ENCODE assay signal across 10 mouse cellular contexts in the genomic region with DNA sequence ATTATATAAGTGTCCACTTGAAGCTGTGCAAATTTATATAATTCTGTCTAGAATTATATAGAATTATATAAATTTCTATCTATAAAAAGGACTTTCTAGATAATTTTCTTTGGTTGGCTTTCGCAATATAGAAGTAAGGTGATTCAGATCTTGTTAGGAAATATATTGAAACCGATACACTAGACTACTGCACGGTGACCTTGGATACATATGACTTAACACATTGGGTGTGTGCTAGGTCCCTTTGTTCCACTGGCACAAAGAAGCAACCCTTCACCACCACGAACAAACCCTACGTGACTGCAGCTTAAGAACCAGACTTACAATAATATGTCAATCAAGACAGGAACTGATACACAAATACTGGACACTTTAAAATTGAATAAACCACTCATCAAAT. TPM values are rescaled to one million over a fixed set of nuclear protein-coding genes. Genes with fewer than 3 reads are reported as not detected.
DNase-seq lines count a peak whose midpoint lies in the region; ATAC-seq lines count a peak whose summit lies in the region.
"Had no signal": no experiment of that assay in that cellular context is flagged by ENCODE, and none has a peak within 500 bp of the region (broad histone marks: within the 10 kb centered on the region; RNA-seq: fewer than 3 reads in every experiment).

No protein-coding gene starts in this region.

- DNase-seq in heart, adult 18-20 months, result no peak
- DNase-seq in neural tube, embryonic 10.5 days (ENCODE audit: extremely low spot score, low spot score), result no peak
- DNase-seq in midbrain, embryonic 10.5 days (ENCODE audit: low spot score), result no peak
- DNase-seq in thymus, postnatal 14 days, result no peak
- DNase-seq in spleen, postnatal 36 days (ENCODE audit: low spot score in 2 of 2), result no peak
- no peak for DNase-seq in ovary, postnatal 14 days (ENCODE audit: low spot score)

- H3K4me2 ChIP-seq in heart, embryonic 14.5 days (ENCODE audit: low read length), result peak overlapping the region; percentile 78
- H3K4me2 ChIP-seq in neural tube, embryonic 12.5 days (replicated peaks), result 0 out of 2 replicates have a peak overlapping the region, but pooled peaks have one; percentile 86

- WGBS in heart, embryonic 14.5 days, result 54% methylated on average over 5 of the region's 5 CpGs
- WGBS in neural tube, embryonic 12.5 days, result 55% methylated on average over 5 of the region's 5 CpGs
- 64% methylated on average over 5 of the region's 5 CpGs for WGBS in midbrain, embryonic 10.5 days

- no peak overlapping the region for H3K9ac ChIP-seq in heart, embryonic 14.5 days (ENCODE audit: low read length)
- H3K9ac ChIP-seq in neural tube, embryonic 12.5 days, result no peak overlapping the region

- H3K4me3 ChIP-seq in heart, embryonic 14.5 days (ENCODE audit: control insufficient read depth in 1 of 2, insufficient read depth in 1 of 2, low read depth in 1 of 2, low read length in 2 of 2), result peak overlapping the region in 1 of 2 experiments; percentile 46; a peak in 1 of 4 replicates
- H3K4me3 ChIP-seq in neural tube, embryonic 12.5 days, result no peak overlapping the region
- H3K4me3 ChIP-seq in midbrain, embryonic 10.5 days, result peak overlapping the region; percentile 61

- no peak overlapping the region for H3K27ac ChIP-seq in heart, embryonic 14.5 days (replicated peaks in 1 of 2; ENCODE audit: control insufficient read depth in 1 of 2, insufficient read depth in 1 of 2, low read depth in 2 of 2, low read length in 2 of 2)
- H3K27ac ChIP-seq in neural tube, embryonic 12.5 days, result no peak overlapping the region
- no peak overlapping the region for H3K27ac ChIP-seq in midbrain, embryonic 10.5 days (replicated peaks)
- H3K27ac ChIP-seq: macrophage had no signal

- H3K4me1 ChIP-seq in heart, embryonic 14.5 days (ENCODE audit: control insufficient read depth in 2 of 2, insufficient read depth in 2 of 2, low read length in 2 of 2), result peaks cover 3 to 11% of the 10 kb centered on the region in 2 experiments; a peak in 3 of 4 replicates
- peaks cover 11% of the 10 kb centered on the region for H3K4me1 ChIP-seq in neural tube, embryonic 12.5 days
- H3K4me1 ChIP-seq in midbrain, embryonic 10.5 days, result peaks cover 17% of the 10 kb centered on the region

- no peaks in the 10 kb centered on the region for H3K9me3 ChIP-seq in heart, embryonic 14.5 days (ENCODE audit: control insufficient read depth, low read length)
- H3K9me3 ChIP-seq in neural tube, embryonic 12.5 days, result no peaks in the 10 kb centered on the region
- no peaks in the 10 kb centered on the region for H3K9me3 ChIP-seq in midbrain, embryonic 10.5 days (replicated peaks)

- H3K27me3 ChIP-seq in heart, embryonic 14.5 days (ENCODE audit: control insufficient read depth, insufficient read depth, low read length), result peaks cover 37% of the 10 kb centered on the region
- H3K27me3 ChIP-seq in neural tube, embryonic 12.5 days (replicated peaks), result peaks cover 23% of the 10 kb centered on the region
- H3K27me3 ChIP-seq in midbrain, embryonic 10.5 days (ENCODE audit: low read depth, poor library complexity, severe bottlenecking), result peaks cover 59% of the 10 kb centered on the region

- no peaks in the 10 kb centered on the region for H3K36me3 ChIP-seq in heart, embryonic 14.5 days (ENCODE audit: control insufficient read depth, insufficient read depth, low read length)
- H3K36me3 ChIP-seq in neural tube, embryonic 12.5 days, result no peaks in the 10 kb centered on the region
- H3K36me3 ChIP-seq in midbrain, embryonic 10.5 days, result no peaks in the 10 kb centered on the region

- no peak for ATAC-seq in heart, embryonic 14.5 days (ENCODE audit: insufficient number of reproducible peaks, insufficient read depth, low FRiP score, low read depth)
- ATAC-seq in neural tube, embryonic 12.5 days (ENCODE audit: low FRiP score, low read depth), result no peak

RNA-seq across cellular contexts. Expression of gene Mak, which starts 0.4 kb away (rescaled TPM):
- 0.04 and 0.15 TPM in 2 replicates for polyA plus RNA-seq in heart, embryonic 14.5 days (2014; fragmentation: Nextera tagmentation; extraction: Ambion mirVana)
- total RNA-seq in heart, adult 18-20 months (2021), result under 1 TPM in 1 of 2 experiments, not detected in 1; 0.31 TPM
- polyA plus RNA-seq in neural tube, embryonic 12.5 days (2016; fragmentation: Nextera tagmentation; extraction: Ambion mirVana), result 0.29 and 0.40 TPM in 2 replicates
- polyA plus RNA-seq in midbrain, embryonic 10.5 days (2016; fragmentation: Nextera tagmentation; extraction: Ambion mirVana), result 0.42 and 1.0 TPM in 2 replicates

RNA-seq across cellular contexts. Expression of gene Gcm2, which starts 31.0 kb away (rescaled TPM):
- polyA plus RNA-seq in heart, embryonic 14.5 days (2014; fragmentation: Nextera tagmentation; extraction: Ambion mirVana), result not detected in 2 replicates
- total RNA-seq in heart, adult 18-20 months (2021), result not detected
- polyA plus RNA-seq in neural tube, embryonic 12.5 days (2016; fragmentation: Nextera tagmentation; extraction: Ambion mirVana), result not detected in 2 replicates
- polyA plus RNA-seq in midbrain, embryonic 10.5 days (2016; fragmentation: Nextera tagmentation; extraction: Ambion mirVana), result not detected in 2 replicates
- polyA plus RNA-seq: heart, embryonic 11.5 days; macrophage had no signal

RNA-seq across cellular contexts. Expression of gene Sycp2l, which starts 34.2 kb away (rescaled TPM):
- polyA plus RNA-seq in heart, embryonic 14.5 days (2014; fragmentation: Nextera tagmentation; extraction: Ambion mirVana), result not detected in 2 replicates
- total RNA-seq in heart, adult 18-20 months (2021), result not detected
- polyA plus RNA-seq in neural tube, embryonic 12.5 days (2016; fragmentation: Nextera tagmentation; extraction: Ambion mirVana), result not detected in 2 replicates
- polyA plus RNA-seq in midbrain, embryonic 10.5 days (2016; fragmentation: Nextera tagmentation; extraction: Ambion mirVana), result not detected in 2 replicates
- polyA plus RNA-seq: heart, embryonic 11.5 days; macrophage had no signal
